Mouse (Mus musculus) small intestine, adult 10 weeks (tissue): ENCODE results near the gene Socs4. TPM values are rescaled to one million over a fixed set of nuclear protein-coding genes. Genes with fewer than 3 reads are reported as not detected.

Source experiments
- polyA plus RNA-seq: library from polyadenylated mRNA; stranded (reverse); fragments of 350-450 nt; fragmentation: Illumina TruSeq; extraction: RNeasy Lipid Tissue Mini Kit (QIAGEN cat#74804); gene quantifications from one replicate; pipeline ENCODE4 v1.2.3, GENCODE M21; 2014; ENCODE audit warnings: low replicate concordance

The Socs4 gene
- polyA plus RNA-seq = 95.5 TPM

GRCm38 (mm10) chr14:47276637-47277393, at the start of gene Socs4, which contains the start of gene Wdhd1:
Socs4 (plus strand) TSS chr14:47276931.
Wdhd1 (minus strand) TSS chr14:47276857.

DNA sequence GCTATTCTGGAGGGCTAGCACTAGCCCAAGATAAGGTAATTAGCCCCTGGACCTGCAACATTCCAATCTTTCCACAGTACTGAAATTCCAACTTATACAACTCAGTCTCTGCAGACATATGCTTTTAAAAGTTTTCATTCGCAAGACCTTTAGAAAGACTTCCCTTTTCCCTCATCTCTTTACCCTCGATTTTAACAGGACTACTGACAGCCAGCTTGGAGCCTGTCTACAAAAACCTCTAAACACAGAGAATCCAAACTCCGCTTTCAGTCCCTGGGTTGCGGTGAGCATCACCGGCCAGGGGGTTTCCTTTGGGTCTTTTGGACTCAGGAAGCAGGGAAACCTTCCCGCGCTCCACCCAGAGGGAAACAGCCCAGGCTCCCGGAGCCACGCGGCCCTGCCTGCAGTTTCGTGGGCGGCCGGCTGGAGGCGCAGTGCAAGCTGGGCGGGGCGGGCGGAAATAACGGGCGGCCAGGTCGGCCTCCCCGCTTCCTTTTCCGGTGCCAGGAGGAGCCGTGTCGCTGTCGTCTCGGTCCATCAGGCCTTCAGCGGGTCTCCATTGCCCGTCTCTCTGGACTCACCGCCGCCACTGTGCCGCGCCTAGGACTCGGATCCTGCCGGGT, 21.2 kb downstream of the Socs4 start, which contains the start of gene Mapk1ip1l:
Gene Mapk1ip1l (plus strand): TSS at position 482 of the 623 bp plus-strand sequence.

Other genes starting within 250 kb of the Socs4 start
- gene Gch1, start 87.5 kb upstream of the Socs4 start, polyA plus RNA-seq = 10.1 TPM
- gene Wdhd1, start 74 bp upstream of the Socs4 start, polyA plus RNA-seq = 17.9 TPM
- 134 TPM for gene Mapk1ip1l, start 21.3 kb downstream of the Socs4 start, polyA plus RNA-seq
- gene Lgals3, start 90.8 kb downstream of the Socs4 start, polyA plus RNA-seq = 142 TPM
- 2.8 TPM for gene Dlgap5, start 141.5 kb downstream of the Socs4 start, polyA plus RNA-seq
- 11.1 TPM for gene Fbxo34, start 173.5 kb downstream of the Socs4 start, polyA plus RNA-seq